Mouse (Mus musculus): ENCODE results near the gene Fam13a.

- TF ChIP-seq EP300 (IDR thresholded peaks at IDR 0.05; ENCODE audit: low read depth) (no peak), CTCF (IDR thresholded peaks at IDR 0.05; ENCODE audit: low read depth) (no peak)
Observed at GRCm38 (mm10) chr6:59072096-59073060, 48.0 kb upstream of the Fam13a start.

All from heart, postnatal 0 days (tissue).